Mouse (Mus musculus) heart, adult 2 months (tissue): ENCODE measurements around the gene Avil.

ENCODE experiments used
- CTCF ChIP-seq: fragments of 200-600 bp; IDR thresholded peaks from 2 replicates; pipeline ENCODE4 v1.8.1; 2022; ENCODE audit warnings: antibody characterized with exemption, mild to moderate bottlenecking, moderate library complexity
- POLR2A ChIP-seq: fragments of 200-500 bp; IDR thresholded peaks from 2 replicates; pipeline ENCODE4 v1.6.1; 2011; ENCODE audit warnings: mild to moderate bottlenecking, low read depth, low read length, control low read depth; ENCODE audit not compliant: insufficient read depth

GRCm38 (mm10) chr10:126952375-126952774 lies 48.1 kb upstream of the Avil start:
- TF ChIP-seq CTCF = peak; percentile 43
- TF ChIP-seq POLR2A = no peak
